Mouse (Mus musculus) forebrain, embryonic 13.5 days (tissue): Measurements from ENCODE around the gene Nup85. TPM values are rescaled to one million over a fixed set of nuclear protein-coding genes. Genes with fewer than 3 reads are reported as not detected.

ENCODE experiments used
- ATAC-seq: fragments of 200-750 bp; cut with Nextera tagmentation; 2 replicates; pipeline ENCODE4 v1.8.0; 2017
- H3K27ac ChIP-seq: fragments of 300-500 bp; sonication (generic); 2 replicates; pipeline ENCODE4 v1.5.1; 2015; ENCODE audit warnings: inconsistent platforms, mild to moderate bottlenecking, moderate library complexity
- H3K27me3 ChIP-seq: fragments of 300-500 bp; sonication (generic); 2 replicates; pipeline ENCODE4 v1.6.1; 2015; ENCODE audit warnings: mild to moderate bottlenecking, inconsistent platforms
- H3K36me3 ChIP-seq: fragments of 300-500 bp; sonication (generic); 2 replicates; pipeline ENCODE4 v1.6.1; 2015; ENCODE audit warnings: mild to moderate bottlenecking, inconsistent platforms; ENCODE audit not compliant: poor library complexity, severe bottlenecking
- H3K4me1 ChIP-seq: fragments of 300-500 bp; sonication (generic); 2 replicates; pipeline ENCODE4 v1.6.1; 2015; ENCODE audit warnings: inconsistent platforms
- H3K4me2 ChIP-seq: fragments of 300-500 bp; sonication (generic); 2 replicates; pipeline ENCODE4 v1.6.1; 2015; ENCODE audit warnings: inconsistent platforms, mild to moderate bottlenecking, moderate library complexity
- H3K4me3 ChIP-seq: fragments of 300-500 bp; sonication (generic); 2 replicates; pipeline ENCODE4 v1.5.1; 2015; ENCODE audit warnings: mild to moderate bottlenecking, inconsistent platforms
- H3K9ac ChIP-seq: fragments of 300-500 bp; sonication (generic); 2 replicates; pipeline ENCODE4 v1.6.1; 2015; ENCODE audit warnings: mild to moderate bottlenecking, inconsistent platforms
- H3K9me3 ChIP-seq: fragments of 300-500 bp; sonication (generic); replicated peaks from 2 replicates; pipeline ENCODE4 v1.6.1; 2016; ENCODE audit warnings: inconsistent platforms
- WGBS: fragments of 180-500 bp; shearing (Covaris S2); methylation state at CpG from one replicate; pipeline ENCODE4 v1.1.7; 2015; 5-methylcytosine and 5-hydroxymethylcytosine counted together
- polyA plus RNA-seq: library from polyadenylated mRNA; unstranded; fragments of >200 nt; fragmentation: Nextera tagmentation; extraction: Ambion mirVana; gene quantifications from 2 replicates; pipeline ENCODE4 v1.2.1, GENCODE M21; 2015

The Nup85 gene
- polyA plus RNA-seq, 1 experiment from 2014 or later = 161 TPM

GRCm38 (mm10) chr11:115536038-115536681, 28.1 kb upstream of the Nup85 start, which contains the start of gene Sumo2:
Gene Sumo2 (minus strand): TSS chr11:115536276.
- Histone ChIP-seq H3K9ac (peak within 1 kb of the TSS; percentile 98), H3K4me1 (peaks cover 29% of the 10 kb centered on the region), H3K27ac (peak within 1 kb of the TSS; percentile 100), H3K4me2 (peak within 1 kb of the TSS; percentile 89), H3K36me3 (peaks cover 32% of the 10 kb centered on the region), H3K9me3 (no peaks in the 10 kb centered on the region), H3K4me3 (peak within 1 kb of the TSS; percentile 97), H3K27me3 (no peaks in the 10 kb centered on the region)
- peak; percentile 91 for ATAC-seq
- under 1% methylated on average over 56 of the region's 70 CpGs for WGBS

- Histone ChIP-seq H3K4me2 (peak overlapping the region; percentile 51), H3K9ac (no peak overlapping the region), H3K27ac (peak overlapping the region; percentile 100), H3K4me3 (peak overlapping the region; percentile 97), H3K36me3 (peaks cover 24% of the 10 kb centered on the region), H3K4me1 (peaks cover 26% of the 10 kb centered on the region), H3K27me3 (no peaks in the 10 kb centered on the region), H3K9me3 (no peaks in the 10 kb centered on the region)
- WGBS = 84% methylated on average over 10 of the region's 10 CpGs
- ATAC-seq = no peak
Observed at GRCm38 (mm10) chr11:115536856-115537568, 27.2 kb upstream of the Nup85 start.

GRCm38 (mm10) chr11:115538045-115538444, 26.2 kb upstream of the Nup85 start:
- peaks cover 14% of the 10 kb centered on the region for H3K36me3 ChIP-seq
- no peaks in the 10 kb centered on the region for H3K9me3 ChIP-seq
- WGBS = 53% methylated on average over 2 of the region's 2 CpGs
- no peak overlapping the region for H3K4me2 ChIP-seq
- ATAC-seq = no peak
- H3K27ac ChIP-seq = no peak overlapping the region
- no peak overlapping the region for H3K9ac ChIP-seq
- no peaks in the 10 kb centered on the region for H3K27me3 ChIP-seq
- H3K4me3 ChIP-seq = no peak overlapping the region
- H3K4me1 ChIP-seq = peaks cover 18% of the 10 kb centered on the region

GRCm38 (mm10) chr11:115543571-115543970, 20.7 kb upstream of the Nup85 start:
- ATAC-seq = no peak
- H3K36me3 ChIP-seq = no peaks in the 10 kb centered on the region
- H3K9ac ChIP-seq = no peak overlapping the region
- H3K4me1 ChIP-seq = no peaks in the 10 kb centered on the region
- 82% methylated on average over 4 of the region's 4 CpGs for WGBS
- H3K4me2 ChIP-seq = no peak overlapping the region
- no peak overlapping the region for H3K4me3 ChIP-seq
- 0 out of 2 replicates have a peak, but pooled peaks cover 6% of the 10 kb centered on the region for H3K27me3 ChIP-seq
- no peaks in the 10 kb centered on the region for H3K9me3 ChIP-seq
- H3K27ac ChIP-seq = no peak overlapping the region

GRCm38 (mm10) chr11:115552783-115553182, 11.5 kb upstream of the Nup85 start:
- Histone ChIP-seq H3K27ac (no peak overlapping the region), H3K4me3 (no peak overlapping the region), H3K27me3 (no peaks in the 10 kb centered on the region), H3K4me2 (no peak overlapping the region), H3K4me1 (no peaks in the 10 kb centered on the region), H3K9me3 (peaks cover 4% of the 10 kb centered on the region), H3K36me3 (no peaks in the 10 kb centered on the region), H3K9ac (no peak overlapping the region)
- 60% methylated on average over 4 of the region's 4 CpGs for WGBS
- ATAC-seq = no peak

- Histone ChIP-seq H3K27ac (no peak overlapping the region), H3K4me3 (no peak overlapping the region), H3K4me1 (no peaks in the 10 kb centered on the region), H3K4me2 (no peak overlapping the region), H3K36me3 (no peaks in the 10 kb centered on the region), H3K9ac (no peak overlapping the region), H3K9me3 (no peaks in the 10 kb centered on the region), H3K27me3 (no peaks in the 10 kb centered on the region)
- 82% methylated on average over 17 of the region's 17 CpGs for WGBS
- ATAC-seq = no peak
Observed at GRCm38 (mm10) chr11:115555717-115556116, 8.5 kb upstream of the Nup85 start.

GRCm38 (mm10) chr11:115563406-115563805, 828 bp upstream of the Nup85 start:
- Histone ChIP-seq H3K36me3 (peaks cover 26% of the 10 kb centered on the region), H3K4me1 (peaks cover 17% of the 10 kb centered on the region), H3K27me3 (no peaks in the 10 kb centered on the region), H3K9ac (peak overlapping the region; percentile 85; the same call in 1 of the 2 replicates), H3K4me3 (peak overlapping the region; percentile 87), H3K4me2 (peak overlapping the region; percentile 87), H3K9me3 (no peaks in the 10 kb centered on the region), H3K27ac (peak overlapping the region; percentile 80)
- no peak for ATAC-seq
- WGBS = 45% methylated on average over 4 of the region's 4 CpGs

- Histone ChIP-seq H3K4me3 (peak overlapping the region; percentile 87), H3K4me1 (peaks cover 17% of the 10 kb centered on the region), H3K9ac (peak overlapping the region; percentile 85), H3K36me3 (peaks cover 42% of the 10 kb centered on the region), H3K27me3 (no peaks in the 10 kb centered on the region), H3K27ac (peak overlapping the region; percentile 80; the same call in 1 of the 2 replicates), H3K4me2 (peak overlapping the region; percentile 87), H3K9me3 (no peaks in the 10 kb centered on the region)
- 21% methylated on average over 7 of the region's 7 CpGs for WGBS
- ATAC-seq = no peak
Observed at GRCm38 (mm10) chr11:115564961-115565360, 727 bp downstream of the Nup85 start.

- Histone ChIP-seq H3K27ac (no peak overlapping the region), H3K9ac (no peak overlapping the region), H3K4me1 (no peaks in the 10 kb centered on the region), H3K4me3 (no peak overlapping the region), H3K36me3 (peaks cover 76% of the 10 kb centered on the region), H3K4me2 (no peak overlapping the region), H3K9me3 (no peaks in the 10 kb centered on the region), H3K27me3 (no peaks in the 10 kb centered on the region)
- ATAC-seq = no peak
Observed at GRCm38 (mm10) chr11:115579080-115579479, 14.8 kb downstream of the Nup85 start.

- H3K27me3 ChIP-seq = no peaks in the 10 kb centered on the region
- H3K9me3 ChIP-seq = no peaks in the 10 kb centered on the region
- H3K36me3 ChIP-seq = peaks cover 100% of the 10 kb centered on the region
Observed at GRCm38 (mm10) chr11:115582913-115583606, 18.8 kb downstream of the Nup85 start.

GRCm38 (mm10) chr11:115584376-115585073, 20.3 kb downstream of the Nup85 start:
- H3K4me2 ChIP-seq = no peak overlapping the region
- peaks cover 98% of the 10 kb centered on the region for H3K36me3 ChIP-seq
- H3K27ac ChIP-seq = no peak overlapping the region
- no peaks in the 10 kb centered on the region for H3K4me1 ChIP-seq
- WGBS = 91% methylated on average over 10 of the region's 10 CpGs
- no peak for ATAC-seq
- H3K4me3 ChIP-seq = no peak overlapping the region
- H3K27me3 ChIP-seq = no peaks in the 10 kb centered on the region
- H3K9me3 ChIP-seq = no peaks in the 10 kb centered on the region
- no peak overlapping the region for H3K9ac ChIP-seq

More at GRCm38 (mm10) chr11:115582913-115583606, 18.8 kb downstream of the Nup85 start:
- H3K4me2 ChIP-seq = no peak overlapping the region
- no peak overlapping the region for H3K4me3 ChIP-seq
- H3K9ac ChIP-seq = no peak overlapping the region
- no peak for ATAC-seq
- H3K4me1 ChIP-seq = no peaks in the 10 kb centered on the region
- no peak overlapping the region for H3K27ac ChIP-seq
- 87% methylated on average over 10 of the region's 10 CpGs for WGBS
